Mouse (Mus musculus) bone marrow macrophage, adult 2 months (primary cell): ENCODE data around the gene Esp18. TPM values are rescaled to one million over a fixed set of nuclear protein-coding genes. Genes with fewer than 3 reads are reported as not detected.

Experiments used
- H3K27ac ChIP-seq: 2 replicates; pipeline ENCODE4 v1.5.1; 2012; ENCODE audit warnings: low read depth, low read length; ENCODE audit not compliant: insufficient read depth
- H3K4me1 ChIP-seq: 2 replicates; pipeline ENCODE4 v1.6.1; 2012; ENCODE audit warnings: low read length; ENCODE audit not compliant: control insufficient read depth, insufficient read depth
- H3K4me3 ChIP-seq: 2 replicates; pipeline ENCODE4 v1.5.1; 2012; ENCODE audit warnings: mild to moderate bottlenecking, low read length, moderate library complexity; ENCODE audit not compliant: insufficient read depth
- CTCF ChIP-seq: IDR thresholded peaks from 2 replicates; pipeline ENCODE4 v1.5.1; 2012; ENCODE audit warnings: low read depth, mild to moderate bottlenecking, low read length, moderate library complexity
- POLR2A ChIP-seq: IDR thresholded peaks from 2 replicates; pipeline ENCODE4 v1.6.1; 2012; ENCODE audit warnings: mild to moderate bottlenecking, low read depth, low read length, borderline replicate concordance
- polyA plus RNA-seq: library from polyadenylated mRNA; stranded (reverse); fragments of >200 nt; gene quantifications from 2 replicates; pipeline ENCODE4 v1.2.4, GENCODE M21; 2012; ENCODE audit not compliant: missing spikeins, insufficient read depth, insufficient read length

Esp18 gene
- not detected in 2 replicates for polyA plus RNA-seq

DNA sequence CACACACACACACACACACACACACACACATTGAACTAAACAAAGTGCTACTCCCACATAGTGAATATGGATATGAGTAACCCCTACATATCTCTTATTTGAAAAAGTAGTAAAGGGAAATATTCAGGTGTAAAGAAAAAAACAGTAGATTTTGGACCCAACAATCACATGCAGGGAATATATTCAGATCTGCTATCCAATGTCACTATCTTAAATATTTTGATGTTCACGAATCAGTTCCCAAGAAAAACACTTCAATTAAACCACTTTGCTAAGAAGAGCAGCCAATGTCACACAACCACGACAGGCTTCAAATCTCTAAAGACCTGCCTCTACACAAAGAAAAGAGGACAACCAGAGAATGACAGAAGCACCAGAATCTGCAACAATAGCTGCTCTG is at the start of gene Esp18:
Esp18 (plus strand) TSS at position 301 of the 400 bp plus-strand sequence.
- Histone ChIP-seq H3K27ac (no peak within 1 kb of the TSS), H3K4me3 (no peak within 1 kb of the TSS), H3K4me1 (no peaks in the 10 kb centered on the region)
- TF ChIP-seq POLR2A (no peak), CTCF (no peak)

DNA sequence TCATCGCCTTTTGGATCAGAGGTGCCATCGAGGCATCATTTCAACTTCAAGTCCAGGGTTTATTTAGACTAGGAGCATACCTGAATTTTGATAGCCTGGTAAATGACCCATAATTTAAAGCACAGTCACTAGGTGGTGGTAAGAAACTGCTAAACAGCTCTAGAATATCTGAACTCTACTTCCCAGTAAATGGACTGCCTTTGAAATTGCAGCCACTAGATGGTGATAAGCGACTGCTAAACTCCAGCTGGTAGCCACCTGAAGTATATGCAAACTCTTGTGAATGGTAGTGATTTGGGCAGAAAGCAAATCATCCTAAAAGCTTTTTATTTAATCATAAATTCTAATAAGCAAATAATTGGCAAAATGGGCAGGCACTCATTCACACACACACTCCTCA is 42.8 kb upstream of the Esp18 start:
- no peaks in the 10 kb centered on the region for H3K4me1 ChIP-seq
- H3K27ac ChIP-seq = no peak overlapping the region
- TF ChIP-seq CTCF (no peak), POLR2A (no peak)
- no peak overlapping the region for H3K4me3 ChIP-seq

Other genes starting within 250 kb of the Esp18 start
- gene Esp16, start 129.8 kb downstream of the Esp18 start, polyA plus RNA-seq = not detected in 2 replicates
- gene Esp15, start 234.6 kb downstream of the Esp18 start, polyA plus RNA-seq = not detected in 2 replicates